Mouse (Mus musculus): ENCODE measurements around the gene Coro1c.
"Not testable (repeated sequence)": the region's sequence is repeated elsewhere in the genome, so short reads cannot be mapped to it uniquely, and the experiment has no call there.

Coro1c gene

DNA sequence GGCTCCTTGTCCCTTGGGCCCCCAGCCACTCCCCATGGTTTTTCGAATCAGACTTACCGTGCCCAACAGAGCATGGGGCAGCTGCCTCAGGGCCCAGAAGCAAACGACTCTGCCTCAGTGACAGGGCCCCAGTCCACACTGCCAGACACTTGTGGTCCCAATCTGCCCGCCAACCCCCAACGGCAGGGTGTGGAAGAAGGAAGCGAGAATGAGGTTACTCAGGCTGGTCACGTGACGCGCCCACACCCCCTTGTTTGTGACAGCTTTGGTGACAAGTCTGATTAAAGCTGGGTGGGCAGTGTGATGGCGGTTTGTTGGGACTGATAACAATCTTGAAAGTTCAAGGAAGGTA is 78.3 kb downstream of the Coro1c start:
- DNase-seq (ENCODE audit: low read depth, low spot score) = peak; percentile 43

DNA sequence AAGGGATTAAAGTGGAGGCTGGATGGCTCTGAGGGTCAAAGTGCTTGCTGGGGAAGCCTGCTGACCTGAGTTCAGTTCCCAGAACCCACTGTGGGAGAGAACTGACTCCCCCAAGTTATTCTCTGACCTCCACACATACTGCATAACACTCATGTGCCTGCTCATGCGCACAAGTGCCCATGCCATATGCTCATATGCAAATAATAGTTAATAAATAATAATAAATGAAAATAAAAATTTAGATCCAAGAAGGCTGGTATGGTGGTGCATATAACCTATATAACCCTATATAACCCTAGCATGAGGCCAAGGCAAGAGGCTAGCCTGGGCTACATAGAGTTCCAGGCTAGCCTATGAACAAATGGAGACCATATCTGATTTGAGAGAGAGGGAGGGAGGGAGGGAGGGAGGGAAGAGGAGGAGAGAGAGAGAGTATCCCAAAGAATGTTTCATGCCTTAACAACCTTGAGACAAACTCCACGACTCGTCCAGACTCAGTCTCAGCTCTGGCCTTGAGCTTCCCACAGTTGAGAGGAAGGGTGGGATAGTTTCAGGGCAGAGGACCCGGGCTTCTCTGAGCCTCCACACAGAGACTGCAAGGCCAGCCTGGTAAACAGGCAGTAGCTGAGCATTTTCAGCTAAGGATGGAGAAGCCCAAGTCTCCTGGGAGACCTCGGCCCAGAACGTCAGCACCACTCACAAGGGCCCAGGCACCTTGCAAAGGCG is 78.8 kb downstream of the Coro1c start:
- DNase-seq (ENCODE audit: low read depth, low spot score) = no peak

DNA sequence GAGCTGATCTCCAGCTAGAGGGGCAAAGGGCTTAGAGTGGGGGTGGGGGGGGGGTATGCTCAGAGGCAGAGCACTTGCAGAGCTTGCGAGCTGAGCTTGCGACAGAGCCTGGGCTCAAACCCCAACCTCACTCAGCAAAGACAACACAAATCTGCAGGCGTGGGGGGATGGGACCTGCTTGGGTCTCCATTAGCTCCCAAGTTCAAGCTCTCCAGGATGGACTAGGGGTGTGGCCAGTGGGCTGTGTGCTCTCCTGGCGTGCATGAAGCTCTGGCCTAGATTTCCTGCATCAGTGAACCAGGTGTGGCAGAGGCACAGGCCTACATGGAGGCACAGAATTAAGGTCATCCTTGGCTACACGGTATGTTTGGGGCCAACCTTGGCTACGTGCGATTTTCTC is 80.1 kb downstream of the Coro1c start:
- no peak for DNase-seq (ENCODE audit: low read depth, low spot score)

DNA sequence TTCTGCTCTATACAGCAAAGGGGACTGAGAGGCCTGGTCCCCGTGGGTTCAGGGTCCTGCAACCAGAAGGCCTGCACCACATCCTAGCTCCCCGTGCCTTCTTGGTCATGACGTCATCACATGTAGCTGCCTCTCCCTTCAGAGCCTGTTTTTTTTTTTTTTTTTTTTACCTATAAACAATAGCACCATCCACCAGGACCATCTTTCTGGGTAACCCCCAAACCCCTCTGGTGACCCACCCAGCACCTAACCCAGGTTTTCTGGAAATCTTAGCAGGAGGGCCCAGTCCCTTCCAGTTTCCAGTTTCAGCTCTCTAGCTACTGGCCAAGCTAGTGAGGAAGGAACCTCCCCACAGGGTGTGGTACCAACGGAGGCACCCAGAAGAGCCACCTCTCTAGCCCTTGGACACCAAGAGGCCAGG is 80.6 kb downstream of the Coro1c start:
- DNase-seq (ENCODE audit: low read depth, low spot score) = no peak

DNA sequence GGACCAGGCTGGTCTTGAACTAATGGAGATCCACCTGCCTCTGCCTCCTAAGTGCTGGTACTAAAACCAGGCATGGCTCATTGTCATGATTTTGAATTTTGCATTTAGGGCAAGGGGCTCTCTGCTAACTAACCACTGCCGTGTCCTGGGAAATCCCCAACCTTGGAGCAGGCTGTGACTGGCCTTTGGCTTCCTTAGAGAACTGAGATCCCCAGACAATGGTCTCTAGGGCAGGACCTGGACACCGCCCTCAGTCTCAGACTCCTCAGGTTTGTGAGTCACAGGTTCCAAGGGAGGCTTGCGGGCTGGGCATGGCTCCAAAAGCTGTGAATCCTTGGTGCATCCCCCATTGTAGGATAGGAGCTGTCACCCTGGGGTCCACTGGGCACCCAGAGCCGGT is 81.9 kb downstream of the Coro1c start:
- no peak for DNase-seq (ENCODE audit: low read depth, low spot score)

DNA sequence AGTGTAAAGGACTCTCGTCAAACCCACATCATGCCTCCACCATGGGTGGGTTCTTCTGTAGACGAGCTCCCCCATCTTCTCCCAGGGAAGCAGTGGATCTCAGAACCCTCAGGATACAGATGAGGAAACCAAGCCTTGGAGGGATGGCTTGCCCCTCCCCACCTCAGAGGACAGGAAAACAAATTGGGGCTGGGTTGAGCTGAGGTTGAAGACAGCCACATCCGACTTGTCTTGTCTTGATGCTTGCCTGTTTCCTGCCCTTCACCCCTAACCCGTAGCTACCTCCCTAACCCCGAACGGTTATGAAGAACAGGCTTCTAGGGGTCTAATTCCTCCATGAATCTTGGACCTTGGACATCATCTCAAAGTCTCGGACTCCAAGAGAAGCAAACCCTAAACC is 83.0 kb downstream of the Coro1c start:
- DNase-seq (ENCODE audit: low read depth, low spot score) = no peak

DNA sequence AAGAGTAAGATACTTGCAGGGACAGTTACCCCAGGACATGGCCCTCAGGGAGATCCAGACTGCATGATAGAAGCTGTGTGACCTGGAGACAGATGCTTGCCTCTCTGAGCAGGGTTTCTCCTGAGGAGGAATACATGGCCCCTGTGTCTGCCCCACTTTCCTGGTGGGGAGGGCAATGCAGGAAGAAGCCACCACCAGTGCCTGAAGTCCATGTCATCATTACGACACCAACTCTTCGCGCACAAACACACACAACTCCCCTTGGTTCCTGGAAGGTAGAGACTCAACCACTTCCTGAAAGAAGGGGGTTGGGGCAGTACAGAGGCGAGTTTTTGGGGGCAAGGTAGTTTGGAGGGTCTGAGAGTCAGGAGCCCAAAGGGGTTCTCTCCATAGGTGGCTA is 84.3 kb downstream of the Coro1c start:
- DNase-seq (ENCODE audit: low read depth, low spot score) = no peak

DNA sequence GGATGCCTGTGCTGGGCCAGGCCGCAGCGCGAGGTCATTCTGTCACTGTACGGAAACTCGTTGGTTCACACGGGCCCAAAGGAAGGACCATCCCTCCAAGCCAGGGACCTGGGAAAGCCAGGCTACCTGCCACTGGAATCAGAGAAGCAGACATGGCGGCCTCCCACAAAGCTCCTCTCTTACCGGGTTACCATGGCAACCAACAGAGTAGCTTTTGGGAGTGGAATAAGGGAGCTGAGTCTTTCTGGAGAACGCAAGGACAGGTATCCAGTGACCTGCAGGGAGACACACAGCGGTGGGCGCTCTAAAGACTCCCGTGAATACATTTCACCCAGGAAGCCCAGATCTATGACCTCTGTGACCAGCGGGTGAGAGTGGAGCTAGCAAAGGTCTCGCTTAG is 90.0 kb downstream of the Coro1c start:
- peak; percentile 47 for DNase-seq (ENCODE audit: low read depth, low spot score)

DNA sequence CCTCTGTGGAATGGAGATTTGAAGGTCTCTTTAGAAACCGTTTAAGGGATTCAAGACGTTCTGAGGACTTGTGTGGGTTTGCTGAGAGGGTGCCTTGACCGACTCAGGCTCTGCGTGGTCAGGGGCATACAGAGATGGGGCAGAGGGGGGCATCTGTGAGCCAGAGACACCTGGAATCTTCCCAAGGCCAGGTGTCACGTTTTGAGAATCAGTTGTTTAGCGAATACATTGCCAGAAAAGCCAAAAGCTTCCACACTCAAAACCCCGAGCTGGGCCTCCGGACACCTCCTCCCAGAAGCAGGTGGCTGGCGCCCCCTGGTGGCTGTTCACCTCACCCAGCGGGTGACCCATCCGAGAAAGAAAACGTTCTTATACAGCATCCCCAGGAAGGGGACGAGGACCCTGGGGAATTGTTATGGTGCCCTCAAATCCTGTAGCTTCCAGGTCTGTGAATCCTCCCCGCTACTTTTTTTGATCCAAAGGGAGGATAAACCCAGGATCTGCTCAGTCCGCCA is 92.9 kb downstream of the Coro1c start:
- peak; percentile 81 for DNase-seq (ENCODE audit: low read depth, low spot score)

DNA sequence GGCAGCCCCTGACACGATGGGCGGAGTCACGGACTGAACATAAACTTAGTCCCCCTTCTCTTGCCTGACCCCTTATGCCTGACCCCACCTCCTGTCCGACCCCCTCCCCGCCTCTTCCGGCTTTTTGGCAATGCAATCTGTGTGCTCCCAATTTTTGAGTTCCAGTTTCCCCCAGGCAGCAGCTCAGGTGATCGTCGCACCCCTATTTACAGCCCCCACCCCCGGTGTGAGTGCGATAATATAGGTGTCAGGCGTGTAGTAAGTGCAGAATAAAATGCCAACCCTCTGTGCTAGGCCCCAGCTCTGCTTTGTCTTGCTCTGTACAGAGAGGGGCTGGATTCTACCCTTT is 93.5 kb downstream of the Coro1c start:
- DNase-seq (ENCODE audit: low read depth, low spot score) = no peak

DNA sequence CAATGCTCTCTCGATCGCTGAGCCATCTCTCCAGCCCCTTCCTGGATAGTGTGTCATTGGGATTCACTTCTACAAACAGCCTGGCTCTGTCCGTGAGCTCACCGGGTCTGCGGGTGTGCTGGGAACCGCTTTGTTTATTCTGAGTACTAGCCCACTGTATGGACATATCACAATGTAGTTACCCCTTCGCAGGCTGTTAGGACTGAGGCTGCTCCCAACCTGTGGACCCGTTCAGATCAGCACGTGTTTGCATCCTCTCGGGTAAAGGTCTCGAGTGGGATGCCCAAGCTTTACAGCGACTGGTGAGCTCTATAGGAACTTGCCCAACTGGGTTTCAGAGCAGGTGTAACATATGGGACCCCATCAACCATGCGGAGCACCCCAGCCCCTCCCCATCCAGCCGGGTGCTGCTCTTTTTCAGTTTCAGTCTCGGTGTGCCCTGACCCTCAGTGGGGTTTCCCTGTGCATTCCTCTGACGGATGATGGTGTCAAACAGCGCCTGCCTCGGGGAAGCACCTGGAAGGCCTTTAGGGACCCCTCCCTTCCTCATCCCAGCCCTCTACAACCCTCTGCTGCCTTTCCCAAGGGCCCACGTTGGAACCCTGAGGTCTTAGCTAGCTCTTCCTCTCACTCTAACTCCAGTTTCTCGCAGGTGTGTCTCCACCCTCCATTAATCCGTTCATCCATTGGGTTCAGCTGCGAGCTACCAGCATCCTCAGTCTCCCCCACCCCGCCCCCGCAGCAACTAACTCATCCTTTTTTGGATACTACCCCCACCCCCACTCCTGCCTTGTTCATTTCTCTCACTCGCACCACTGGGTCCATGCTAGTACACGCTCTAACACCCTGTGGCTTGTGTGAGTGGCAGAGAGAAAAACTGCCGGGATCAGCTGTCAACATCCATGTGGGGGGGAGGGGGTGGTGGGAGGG is 94.2 kb downstream of the Coro1c start:
- DNase-seq (ENCODE audit: low read depth, low spot score) = no peak

DNA sequence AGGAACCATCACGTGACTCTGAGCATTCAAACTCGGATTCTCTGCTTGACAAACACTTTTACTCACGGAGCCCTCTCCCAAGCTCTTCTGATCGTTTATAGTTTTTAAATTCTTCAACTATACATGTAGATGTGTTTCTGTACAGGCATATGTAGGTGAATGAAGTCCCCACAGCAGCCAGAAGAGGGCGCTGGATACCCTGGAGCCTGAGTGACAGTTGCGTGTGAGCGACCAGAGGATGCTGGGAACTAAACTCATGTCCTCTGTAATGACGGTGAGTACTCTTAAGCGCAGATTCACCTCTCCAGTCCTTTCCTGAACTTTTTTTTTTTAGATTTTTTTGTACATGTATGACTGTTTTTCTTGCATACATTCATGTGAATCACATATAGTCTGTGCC is 95.0 kb downstream of the Coro1c start:
- DNase-seq (ENCODE audit: low read depth, low spot score) = no peak

DNA sequence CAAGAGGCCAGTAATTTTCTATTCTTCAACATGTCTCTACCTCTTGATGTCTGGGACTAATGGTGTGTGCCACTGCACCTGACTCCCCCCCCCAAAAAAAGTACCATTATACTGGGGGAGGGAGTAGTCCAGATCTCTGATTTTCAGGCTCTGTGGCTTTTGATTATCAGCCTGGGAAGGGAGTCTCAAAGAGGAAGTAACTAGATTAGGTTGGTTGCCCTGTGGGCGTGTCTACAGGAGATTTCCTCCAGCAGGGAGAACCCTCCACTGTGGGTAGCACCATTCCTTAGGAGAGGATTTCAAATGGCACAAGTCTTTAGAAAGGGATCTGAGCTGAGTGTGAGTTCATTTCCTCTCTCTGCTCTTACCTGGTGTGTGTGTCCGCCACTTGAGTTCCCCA is 95.9 kb downstream of the Coro1c start:
- no peak for DNase-seq (ENCODE audit: low read depth, low spot score)

DNA sequence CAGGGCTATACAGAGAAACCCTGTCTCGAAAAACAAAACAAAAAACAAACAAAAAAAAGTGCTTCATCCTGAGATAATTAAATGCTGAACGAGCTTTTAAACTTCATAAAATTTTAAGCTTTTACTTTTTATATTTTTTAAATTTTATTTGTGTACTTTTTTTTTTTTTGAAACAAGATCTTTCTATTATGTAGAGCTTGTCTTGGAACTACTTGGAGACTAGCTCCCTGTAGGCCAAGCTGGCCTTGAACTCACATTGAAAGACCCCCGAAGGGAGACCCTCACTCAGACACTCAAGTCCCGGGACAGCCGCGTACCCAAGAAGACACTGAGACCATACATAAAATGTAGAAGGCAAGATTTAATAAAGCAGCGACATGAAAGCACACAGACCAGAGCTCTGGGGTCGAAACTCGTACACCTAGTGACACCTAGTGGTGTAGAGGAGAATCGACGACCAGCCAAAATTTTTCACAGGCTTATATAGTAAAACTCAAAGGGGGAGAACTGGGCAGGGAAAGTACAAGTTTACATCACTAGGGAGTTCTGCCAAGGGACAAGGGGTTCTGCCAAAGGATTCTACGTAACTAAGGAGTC is 96.6 kb downstream of the Coro1c start:
- not testable (repeated sequence) for DNase-seq (ENCODE audit: low read depth, low spot score)

DNA sequence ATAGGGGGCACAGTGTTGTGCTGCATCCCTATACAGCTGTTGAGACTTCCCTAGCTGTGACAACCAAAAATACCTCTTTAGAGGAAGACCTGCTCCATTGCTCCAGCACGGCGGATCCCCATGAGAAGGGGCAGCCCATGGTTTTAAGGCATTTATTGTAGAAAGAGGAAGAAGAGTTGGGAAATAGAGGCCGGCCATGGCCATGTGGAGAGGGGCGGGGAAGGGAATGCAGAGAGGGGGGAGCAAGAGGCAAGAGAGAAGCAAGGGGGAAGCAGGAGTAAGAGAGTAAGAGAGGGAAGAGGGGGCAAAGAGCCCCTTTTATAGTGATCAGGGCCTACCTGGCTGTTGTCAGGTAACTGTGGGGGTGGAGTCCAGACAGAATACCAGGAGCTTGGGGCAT is 98.4 kb downstream of the Coro1c start:
- no peak for DNase-seq (ENCODE audit: low read depth, low spot score)

DNA sequence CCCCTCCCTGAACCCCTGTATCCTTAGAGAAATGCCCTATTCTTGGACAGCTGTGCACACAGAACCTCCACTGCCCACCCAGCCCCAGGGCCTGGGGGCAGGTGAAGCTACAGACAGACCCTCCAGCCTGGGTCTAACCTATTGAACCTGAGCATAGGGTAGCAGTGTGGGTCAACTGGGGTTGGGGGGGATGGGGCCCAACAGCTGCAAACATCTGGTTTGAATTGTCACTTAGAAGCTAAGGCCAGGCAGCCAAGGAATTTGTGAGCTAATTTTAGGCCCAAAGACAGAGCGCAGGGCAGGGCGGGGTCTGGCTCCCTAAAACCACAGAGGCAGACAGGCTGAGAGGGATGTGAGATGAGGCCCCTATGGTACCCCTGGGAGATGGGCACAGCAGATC is 100.4 kb downstream of the Coro1c start:
- no peak for DNase-seq (ENCODE audit: low read depth, low spot score)

DNA sequence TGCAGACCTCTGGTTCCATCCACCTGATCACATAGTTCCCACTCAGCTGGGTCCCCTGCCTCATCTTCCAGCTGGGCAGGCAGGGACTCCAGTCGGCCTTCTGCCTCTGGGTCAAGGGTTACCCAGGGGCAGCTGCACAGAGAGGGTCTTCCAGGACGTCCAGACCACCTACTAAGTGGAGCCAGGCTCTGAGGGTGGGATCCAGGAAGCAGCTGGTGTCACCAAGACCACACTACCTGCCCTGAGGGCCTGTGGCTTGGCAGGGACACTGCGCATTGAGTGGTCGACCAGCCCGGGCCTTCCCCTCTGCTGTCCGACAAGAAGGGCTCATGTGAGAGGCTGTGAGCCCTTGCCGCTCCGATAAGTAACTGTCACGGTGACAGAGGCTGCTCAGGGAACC is 100.8 kb downstream of the Coro1c start:
- DNase-seq (ENCODE audit: low read depth, low spot score) = no peak

DNA sequence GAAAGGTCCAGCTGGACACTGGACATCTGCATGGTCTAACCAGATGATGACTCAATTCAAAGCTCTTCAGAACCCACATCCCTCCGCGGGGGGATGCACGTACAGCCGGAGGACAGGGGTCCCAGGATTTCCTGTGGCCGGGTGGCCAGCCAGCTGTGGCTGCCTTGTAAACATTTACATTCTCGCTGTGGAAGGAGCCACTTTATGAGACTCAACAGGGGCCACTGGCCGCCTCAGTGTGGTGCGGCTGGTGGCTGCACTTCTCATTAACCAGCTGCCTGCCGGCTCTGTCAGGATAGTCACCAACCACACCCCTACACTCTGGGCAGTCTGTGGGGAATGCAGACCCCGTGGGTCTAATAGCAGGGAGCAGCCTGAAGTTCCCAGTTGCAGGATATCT is 102.1 kb downstream of the Coro1c start:
- no peak for DNase-seq (ENCODE audit: low read depth, low spot score)

DNA sequence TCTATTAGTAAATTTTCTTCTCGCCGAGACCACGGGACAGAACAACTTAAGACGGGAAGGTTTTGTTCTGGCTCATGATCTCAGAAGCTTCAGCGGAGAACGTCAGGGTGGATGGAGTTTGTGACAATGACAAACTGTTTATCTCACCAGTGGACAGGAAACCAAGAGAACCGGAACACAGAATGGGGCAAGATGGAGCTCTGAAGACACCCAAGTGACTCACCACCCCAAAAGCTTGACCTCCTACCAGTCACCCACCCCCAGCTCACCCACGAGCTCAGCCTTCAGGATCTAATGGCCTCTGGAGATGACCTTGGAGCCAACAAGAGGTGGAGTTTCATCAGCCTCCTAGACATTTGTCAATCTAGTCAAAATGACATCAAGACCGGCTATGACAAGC is 103.3 kb downstream of the Coro1c start:
- no peak for DNase-seq (ENCODE audit: low read depth, low spot score)

DNA sequence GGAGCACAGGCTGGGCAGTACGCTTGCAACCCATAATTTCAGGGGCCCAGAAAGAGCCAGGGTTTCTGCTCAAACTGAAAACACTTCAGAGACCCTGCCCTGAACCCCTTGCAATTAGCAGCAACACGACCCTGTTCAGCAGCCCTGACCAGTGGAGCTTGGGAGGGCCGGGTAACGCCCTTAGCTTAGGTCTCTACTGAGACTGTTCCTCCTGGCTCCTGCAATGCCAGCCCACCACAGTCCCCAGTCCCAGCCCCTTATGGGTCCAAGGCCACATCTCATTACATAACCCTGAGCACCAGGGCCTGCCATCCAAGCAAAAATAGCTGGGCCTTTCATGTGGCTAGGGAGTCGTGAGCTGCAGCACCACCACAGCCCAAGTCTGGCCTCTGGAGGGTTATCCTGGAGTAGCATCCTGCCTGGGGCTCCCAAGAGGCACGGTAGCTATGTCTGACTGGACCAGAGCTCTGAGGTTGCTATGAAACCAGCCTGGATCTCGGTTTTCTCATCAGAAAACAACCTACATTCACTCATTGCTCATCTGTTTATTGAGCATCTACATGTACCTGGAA is 104.1 kb downstream of the Coro1c start:
- no peak for DNase-seq (ENCODE audit: low read depth, low spot score)

DNA sequence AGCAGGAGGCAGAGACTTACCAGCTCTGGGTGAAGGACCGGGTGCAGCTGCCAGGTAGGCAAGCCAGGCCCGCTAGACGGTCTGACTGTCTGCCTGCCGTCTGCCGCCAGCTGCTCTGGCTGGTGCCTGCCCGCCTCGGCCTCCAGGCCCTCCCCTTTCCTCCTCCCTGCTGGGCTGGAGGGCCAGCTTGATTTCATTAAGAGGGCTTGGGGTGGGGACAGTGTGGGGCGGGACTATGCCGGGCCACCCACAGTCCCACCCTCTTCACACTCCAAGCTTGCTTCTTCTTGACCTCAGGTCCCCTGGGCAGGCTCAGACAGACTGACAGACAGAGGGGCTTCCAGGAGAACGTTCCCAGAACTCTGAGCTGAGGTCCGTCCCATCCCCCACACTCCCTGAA is 108.3 kb downstream of the Coro1c start, which contains the start of gene Tmem119:
Gene Tmem119, minus strand, starts transcription at position 237 of the 400 bp plus-strand sequence.
- DNase-seq (ENCODE audit: low read depth, low spot score) = peak; percentile 31

DNA sequence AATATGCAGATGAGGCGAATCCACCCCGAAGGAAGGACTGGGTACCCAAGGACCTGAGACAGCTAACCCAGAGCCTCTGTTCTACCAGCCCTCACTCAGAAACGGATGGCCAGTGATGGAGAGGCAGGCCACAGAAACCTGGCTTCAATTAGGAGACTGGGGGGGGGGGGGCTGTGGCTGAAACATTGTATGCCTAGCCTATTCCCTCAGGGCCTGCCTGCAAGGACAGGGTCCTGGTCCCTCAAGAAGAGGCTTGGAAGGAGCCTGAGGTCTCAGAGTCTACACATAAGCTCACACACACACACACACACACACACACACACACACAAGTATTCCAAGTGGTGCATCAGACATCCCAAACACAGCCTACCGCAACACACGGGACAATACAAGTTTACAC is 108.9 kb downstream of the Coro1c start:
- no peak for DNase-seq (ENCODE audit: low read depth, low spot score)
